Mouse (Mus musculus) liver, embryonic 14.5 days (tissue): ENCODE data around the gene Lmx1a.

ENCODE experiments used
- CTCF ChIP-seq: IDR thresholded peaks from 2 replicates; pipeline ENCODE4 v1.5.1; 2016; ENCODE audit warnings: antibody characterized with exemption, low read depth, control low read depth
- EP300 ChIP-seq: IDR thresholded peaks from 2 replicates; pipeline ENCODE4 v1.6.1; 2016; ENCODE audit warnings: antibody characterized with exemption, low read depth

GRCm38 (mm10) chr1:167779766-167780488, 90.9 kb downstream of the Lmx1a start:
- no peak for TF ChIP-seq CTCF
- TF ChIP-seq EP300 = no peak
